Mouse (Mus musculus): ENCODE measurements around the gene Inpp5d. TPM values are rescaled to one million over a fixed set of nuclear protein-coding genes. Genes with fewer than 3 reads are reported as not detected.

Gene Inpp5d
- total RNA-seq, 2 experiments from 2014 or later, result 73.5 to 104 TPM

- ATAC-seq (replicated peaks; ENCODE audit: poor library complexity, severe bottlenecking), result no peak
Observed at GRCm38 (mm10) chr1:87689661-87690341, 69.7 kb downstream of the Inpp5d start.

- ATAC-seq (replicated peaks; ENCODE audit: poor library complexity, severe bottlenecking), result peak; percentile 48; the same call in 1 of the 2 replicates
Observed at GRCm38 (mm10) chr1:87696358-87696757, 76.2 kb downstream of the Inpp5d start.

- no peak for ATAC-seq (replicated peaks; ENCODE audit: poor library complexity, severe bottlenecking)
Observed at GRCm38 (mm10) chr1:87698010-87698409, 77.9 kb downstream of the Inpp5d start.

- no peak for ATAC-seq (replicated peaks; ENCODE audit: poor library complexity, severe bottlenecking)
Observed at GRCm38 (mm10) chr1:87699890-87700448, 79.9 kb downstream of the Inpp5d start.

GRCm38 (mm10) chr1:87704230-87704629, 84.1 kb downstream of the Inpp5d start:
- ATAC-seq (replicated peaks; ENCODE audit: poor library complexity, severe bottlenecking), result no peak

- no peak for ATAC-seq (replicated peaks; ENCODE audit: poor library complexity, severe bottlenecking)
Observed at GRCm38 (mm10) chr1:87706361-87706760, 86.2 kb downstream of the Inpp5d start.

- ATAC-seq (replicated peaks; ENCODE audit: poor library complexity, severe bottlenecking), result no peak
Observed at GRCm38 (mm10) chr1:87709020-87709419, 88.9 kb downstream of the Inpp5d start.

GRCm38 (mm10) chr1:87709661-87710270, 89.7 kb downstream of the Inpp5d start:
- no peak for ATAC-seq (replicated peaks; ENCODE audit: poor library complexity, severe bottlenecking)

GRCm38 (mm10) chr1:87711938-87712613, 92.0 kb downstream of the Inpp5d start:
- ATAC-seq (replicated peaks; ENCODE audit: poor library complexity, severe bottlenecking), result no peak

- no peak for ATAC-seq (replicated peaks; ENCODE audit: poor library complexity, severe bottlenecking)
Observed at GRCm38 (mm10) chr1:87712614-87712971, 92.5 kb downstream of the Inpp5d start.

- no peak for ATAC-seq (replicated peaks; ENCODE audit: poor library complexity, severe bottlenecking)
Observed at GRCm38 (mm10) chr1:87721382-87721781, 101.3 kb downstream of the Inpp5d start.

- no peak for ATAC-seq (replicated peaks; ENCODE audit: poor library complexity, severe bottlenecking)
Observed at GRCm38 (mm10) chr1:87722081-87722480, 102.0 kb downstream of the Inpp5d start.

- peak; percentile 85 for ATAC-seq (replicated peaks; ENCODE audit: poor library complexity, severe bottlenecking)
Observed at GRCm38 (mm10) chr1:87723351-87723750, 103.2 kb downstream of the Inpp5d start.

GRCm38 (mm10) chr1:87729070-87729469, 109.0 kb downstream of the Inpp5d start:
- no peak for ATAC-seq (replicated peaks; ENCODE audit: poor library complexity, severe bottlenecking)

GRCm38 (mm10) chr1:87729850-87730249, 109.7 kb downstream of the Inpp5d start:
- no peak for ATAC-seq (replicated peaks; ENCODE audit: poor library complexity, severe bottlenecking)

- ATAC-seq (replicated peaks; ENCODE audit: poor library complexity, severe bottlenecking), result no peak
Observed at GRCm38 (mm10) chr1:87730271-87730670, 110.2 kb downstream of the Inpp5d start.

GRCm38 (mm10) chr1:87733212-87733611, 113.1 kb downstream of the Inpp5d start:
- ATAC-seq (replicated peaks; ENCODE audit: poor library complexity, severe bottlenecking), result no peak

GRCm38 (mm10) chr1:87734153-87734552, 114.0 kb downstream of the Inpp5d start:
- ATAC-seq (replicated peaks; ENCODE audit: poor library complexity, severe bottlenecking), result no peak

GRCm38 (mm10) chr1:87740584-87741290, 120.6 kb downstream of the Inpp5d start:
- ATAC-seq (replicated peaks; ENCODE audit: poor library complexity, severe bottlenecking), result no peak

- no peak for ATAC-seq (replicated peaks; ENCODE audit: poor library complexity, severe bottlenecking)
Observed at GRCm38 (mm10) chr1:87749360-87749973, 129.4 kb downstream of the Inpp5d start.

Data from granulocyte monocyte progenitor cell, adult 5-6 weeks (primary cell).